Mouse (Mus musculus) gastrocnemius, adult 2 months (tissue): ENCODE data around the gene Smim5. TPM values are rescaled to one million over a fixed set of nuclear protein-coding genes. Genes with fewer than 3 reads are reported as not detected.
"Not testable (repeated sequence)": the region's sequence is repeated elsewhere in the genome, so short reads cannot be mapped to it uniquely, and the experiment has no call there.

Experiments
- DNase-seq: peaks from one replicate; pipeline ENCODE4 v3.0.0; 2022
- H3K27ac ChIP-seq: fragments of 200-600 bp; 2 replicates; pipeline ENCODE4 v1.8.1; 2022; ENCODE audit warnings: mild to moderate bottlenecking
- H3K4me3 ChIP-seq: fragments of 200-600 bp; 2 replicates; pipeline ENCODE4 v1.8.1; 2022; ENCODE audit warnings: mild to moderate bottlenecking, moderate library complexity
- CTCF ChIP-seq: fragments of 200-600 bp; IDR thresholded peaks from 2 replicates; pipeline ENCODE4 v1.8.1; 2022; ENCODE audit warnings: antibody characterized with exemption, mild to moderate bottlenecking, moderate library complexity
- intact Hi-C: fragments of 180-260 bp; cut with DNase I; formaldehyde crosslinking; loops from one replicate; pipeline ENCODE4 v1.15.1; 2025
- long read RNA-seq, 2 experiments: library from polyadenylated mRNA; stranded (forward); transcript quantifications; one replicate each; pipeline ENCODE4 v2.0.0; 2021
- total RNA-seq, 2 experiments: library from RNA; stranded (reverse); gene quantifications; 2 replicates each; pipeline ENCODE4 v1.2.3; 2021

Gene Smim5
- under 1 TPM; 0.23 to 0.89 TPM for total RNA-seq
- long read RNA-seq, experiment 1, partial matches to known transcripts: 0 of 1 reads
- long read RNA-seq, experiment 1, other reads (novel, unspliced or antisense): 0 of 1 reads
- long read RNA-seq, experiment 2: 0 reads

DNA sequence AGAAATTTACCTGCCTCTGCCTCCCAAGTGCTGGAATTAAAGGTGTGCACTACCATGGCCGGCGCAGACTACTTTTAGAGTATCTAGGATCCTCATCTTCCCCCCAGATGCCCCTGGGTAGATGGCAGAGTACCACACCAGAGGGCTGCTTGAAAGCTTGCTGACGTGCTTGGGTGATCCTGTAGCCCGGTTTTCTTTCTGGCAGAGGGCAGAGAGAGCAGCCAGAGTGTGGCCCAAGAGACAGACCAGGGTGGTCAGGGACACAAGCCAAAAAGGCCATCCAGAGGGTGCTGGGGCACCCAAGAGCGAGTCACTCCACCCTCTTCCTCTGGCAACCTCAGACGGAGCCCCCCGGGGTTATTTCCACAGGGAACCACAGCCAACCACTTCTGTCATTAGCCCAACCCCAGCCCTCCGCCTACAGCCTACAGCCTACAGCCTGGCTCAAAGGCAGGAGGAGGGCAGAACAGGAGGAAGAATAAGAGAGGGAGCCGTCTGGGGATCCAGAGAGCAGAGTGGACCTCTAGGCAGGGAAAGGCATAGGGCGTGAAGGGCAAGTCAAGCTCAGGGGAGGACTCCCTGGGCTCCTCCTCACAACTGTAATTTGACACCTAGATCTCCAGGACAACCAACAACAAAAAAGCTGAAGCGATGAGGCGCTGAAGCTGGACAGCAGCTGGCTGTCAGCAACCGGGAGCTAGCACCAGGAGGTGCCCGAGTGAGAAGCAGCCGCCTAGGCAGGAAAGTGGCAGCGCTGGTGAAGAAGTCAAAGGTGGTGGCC, at the start of gene Smim5:
Smim5 (plus strand) TSS at position 481 of the 781 bp plus-strand sequence.
- DNase-seq: peak; percentile 76
- peak within 1 kb of the TSS; percentile 80 for H3K27ac ChIP-seq
- intact Hi-C loops: no loop called here
- H3K4me3 ChIP-seq: peak within 1 kb of the TSS; percentile 59
- TF ChIP-seq CTCF: peak; percentile 25; the same call in 1 of the 2 replicates

DNA sequence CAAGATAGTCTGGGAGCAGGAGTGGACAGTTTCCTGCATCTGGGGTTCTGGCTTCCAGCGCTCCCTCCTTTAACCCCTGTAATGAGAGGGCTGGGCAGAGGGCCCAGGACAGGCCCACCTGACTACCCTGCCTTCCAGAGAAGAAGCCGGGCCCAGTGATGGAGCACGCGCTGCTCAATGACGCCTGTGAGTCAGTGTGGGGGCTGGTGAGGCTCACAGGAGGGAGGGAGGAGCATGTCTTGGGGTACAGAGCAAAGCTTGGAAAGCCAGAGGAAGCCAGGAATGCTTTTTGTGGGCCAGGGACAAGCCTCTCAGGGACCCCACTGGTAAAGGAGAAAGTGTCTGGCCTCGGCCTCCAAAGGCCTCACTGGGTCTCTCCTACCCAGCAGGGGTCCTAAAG, 45.1 kb upstream of the Smim5 start:
- no peak for TF ChIP-seq CTCF
- Histone ChIP-seq H3K4me3 (no peak overlapping the region), H3K27ac (no peak overlapping the region)
- DNase-seq: no peak
- intact Hi-C loops: no loop called here

DNA sequence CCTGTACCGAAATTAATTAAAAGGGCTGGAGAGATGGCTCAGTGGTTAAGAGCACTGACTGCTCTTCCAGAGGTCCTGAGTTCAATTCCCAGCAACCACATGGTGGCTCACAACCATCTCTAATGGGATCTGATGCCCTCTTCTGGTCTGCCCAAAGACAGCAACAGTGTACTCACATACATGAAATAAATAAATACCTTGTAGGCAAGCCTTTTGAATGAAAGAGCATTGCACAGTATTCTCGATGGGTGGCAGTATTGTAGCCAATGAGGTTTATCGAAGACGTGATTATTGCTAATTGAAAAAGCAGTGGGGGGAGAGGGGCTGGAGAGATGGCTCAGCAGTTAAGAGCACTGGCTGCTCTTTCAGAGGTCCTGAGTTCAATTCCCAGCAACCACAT, 42.6 kb upstream of the Smim5 start:
- DNase-seq, intact Hi-C loops, H3K27ac ChIP-seq: not testable (repeated sequence)

GRCm38 (mm10) chr11:115857936-115858335, 41.8 kb upstream of the Smim5 start:
- Histone ChIP-seq H3K27ac (no peak overlapping the region), H3K4me3 (no peak overlapping the region)
- DNase-seq: no peak
- intact Hi-C loops: loop anchor here (2.0 kb wide), 1 partner anchor 19 kb away; no protein-coding TSS in a partner anchor
- TF ChIP-seq CTCF: no peak

More for the DNA sequence above, 42.6 kb upstream of the Smim5 start:
- not testable (repeated sequence) for H3K4me3 ChIP-seq

DNA sequence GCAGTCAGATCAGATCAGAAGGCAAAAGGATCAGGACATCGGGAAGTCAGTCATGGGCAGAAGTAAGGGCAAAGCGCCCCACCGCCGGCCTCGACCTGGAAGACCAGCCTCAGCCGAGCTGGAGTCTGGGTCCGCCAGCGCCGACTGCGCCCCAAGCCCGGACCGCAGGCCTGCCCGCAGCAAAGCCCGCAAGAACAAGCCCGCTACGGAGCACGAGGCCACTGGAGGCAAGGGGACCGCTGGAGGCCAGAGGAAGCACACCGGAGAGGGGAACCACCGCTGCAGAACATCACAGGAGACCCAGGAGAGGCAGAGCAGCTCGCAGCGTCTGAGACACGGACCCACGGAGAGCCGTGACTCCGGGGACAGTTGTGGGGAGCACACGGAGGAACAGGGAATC, 41.4 kb upstream of the Smim5 start, which contains the start of gene Myo15b:
Myo15b (plus strand) TSS at position 53 of the 400 bp plus-strand sequence.
- intact Hi-C loops: loop anchor here (2.0 kb wide), 1 partner anchor 20 kb away; no protein-coding TSS in a partner anchor
- Histone ChIP-seq H3K4me3 (peak within 1 kb of the TSS; percentile 67), H3K27ac (no peak within 1 kb of the TSS)
- DNase-seq: no peak
- no peak for TF ChIP-seq CTCF

GRCm38 (mm10) chr11:115859143-115859945, 40.4 kb upstream of the Smim5 start:
- TF ChIP-seq CTCF: peak; percentile 96
- DNase-seq: peak; percentile 94
- intact Hi-C loops: loop anchor here (2.0 kb wide), 1 partner anchor 21 kb away; no protein-coding TSS in a partner anchor
- Histone ChIP-seq H3K27ac (no peak overlapping the region), H3K4me3 (peak overlapping the region; percentile 67)

DNA sequence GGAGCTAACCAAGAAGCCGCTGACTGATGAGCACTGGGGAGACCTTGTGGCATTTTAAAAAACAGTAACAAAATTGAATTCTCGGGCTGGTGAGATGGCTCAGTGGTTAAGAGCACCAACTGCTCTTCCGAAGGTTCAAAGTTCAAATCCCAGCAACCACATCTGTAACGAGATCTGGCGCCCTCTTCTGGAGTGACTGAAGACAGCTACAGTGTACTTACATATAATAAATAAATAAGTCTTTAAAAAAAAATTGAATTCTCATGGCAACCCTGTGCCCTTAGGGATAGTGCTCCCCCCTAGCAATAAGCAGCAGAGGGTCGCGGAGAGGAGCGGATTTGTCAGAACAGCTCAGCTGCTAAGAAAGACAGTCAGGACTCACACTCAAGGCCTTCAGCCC, 35.9 kb upstream of the Smim5 start:
- no peak overlapping the region for H3K4me3 ChIP-seq
- H3K27ac ChIP-seq: no peak overlapping the region
- no peak for DNase-seq
- intact Hi-C loops: no loop called here
- TF ChIP-seq CTCF: peak; percentile 25; the same call in 1 of the 2 replicates

DNA sequence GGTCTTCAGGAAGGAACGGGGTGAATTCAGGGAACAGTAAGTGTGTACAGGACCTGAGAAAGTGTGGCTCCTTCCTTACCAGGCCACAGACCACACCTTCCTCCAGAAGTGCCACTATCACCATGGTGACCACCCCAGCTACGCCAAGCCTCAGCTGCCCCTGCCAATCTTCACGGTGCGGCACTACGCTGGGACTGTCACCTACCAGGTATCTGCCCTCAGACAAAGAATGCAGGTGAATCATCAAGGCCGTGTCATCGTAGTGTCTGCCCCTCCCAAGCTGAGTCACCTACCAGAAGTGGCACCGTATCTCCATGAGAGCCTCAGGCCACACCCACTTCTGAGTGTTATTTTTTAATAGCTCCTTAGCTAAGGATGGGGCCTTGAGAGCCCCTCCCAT, 30.4 kb upstream of the Smim5 start:
- DNase-seq: no peak
- TF ChIP-seq CTCF: no peak
- H3K4me3 ChIP-seq: no peak overlapping the region
- intact Hi-C loops: no loop called here
- H3K27ac ChIP-seq: no peak overlapping the region

- no peak overlapping the region for H3K4me3 ChIP-seq
- no peak for TF ChIP-seq CTCF
- intact Hi-C loops: no loop called here
- DNase-seq: no peak
- H3K27ac ChIP-seq: no peak overlapping the region
Observed at GRCm38 (mm10) chr11:115872437-115872836, 27.3 kb upstream of the Smim5 start.

- intact Hi-C loops: no loop called here
- no peak for TF ChIP-seq CTCF
- H3K27ac ChIP-seq: no peak overlapping the region
- no peak overlapping the region for H3K4me3 ChIP-seq
- DNase-seq: no peak
Observed at GRCm38 (mm10) chr11:115875935-115876334, 23.8 kb upstream of the Smim5 start.

- intact Hi-C loops: no loop called here
Observed at GRCm38 (mm10) chr11:115876438-115876837, 23.3 kb upstream of the Smim5 start.

GRCm38 (mm10) chr11:115877174-115877755, 22.5 kb upstream of the Smim5 start:
- no peak overlapping the region for H3K4me3 ChIP-seq
- intact Hi-C loops: no loop called here
- TF ChIP-seq CTCF: no peak
- no peak for DNase-seq
- no peak overlapping the region for H3K27ac ChIP-seq

More at GRCm38 (mm10) chr11:115876438-115876837, 23.3 kb upstream of the Smim5 start:
- no peak for DNase-seq
- H3K4me3 ChIP-seq: no peak overlapping the region
- H3K27ac ChIP-seq: no peak overlapping the region
- TF ChIP-seq CTCF: 0 out of 2 replicates have a peak, but pooled peaks have one; percentile 10
